Mouse (Mus musculus) 416B (cell line): ENCODE measurements around the gene Cnih1.
"Not testable (repeated sequence)": the region's sequence is repeated elsewhere in the genome, so short reads cannot be mapped to it uniquely, and the experiment has no call there.

Experiments
- DNase-seq: peaks from one replicate; pipeline ENCODE4 v3.0.0; 2011; ENCODE audit warnings: low read depth

Gene Cnih1

GRCm38 (mm10) chr14:46788505-46788901 lies 292 bp upstream of the Cnih1 start:
- DNase-seq, result no peak

GRCm38 (mm10) chr14:46787454-46787786 lies 791 bp downstream of the Cnih1 start:
- DNase-seq, result peak; percentile 37

- no peak for DNase-seq
Measured at GRCm38 (mm10) chr14:46785247-46785646, 3.0 kb downstream of the Cnih1 start.

DNA sequence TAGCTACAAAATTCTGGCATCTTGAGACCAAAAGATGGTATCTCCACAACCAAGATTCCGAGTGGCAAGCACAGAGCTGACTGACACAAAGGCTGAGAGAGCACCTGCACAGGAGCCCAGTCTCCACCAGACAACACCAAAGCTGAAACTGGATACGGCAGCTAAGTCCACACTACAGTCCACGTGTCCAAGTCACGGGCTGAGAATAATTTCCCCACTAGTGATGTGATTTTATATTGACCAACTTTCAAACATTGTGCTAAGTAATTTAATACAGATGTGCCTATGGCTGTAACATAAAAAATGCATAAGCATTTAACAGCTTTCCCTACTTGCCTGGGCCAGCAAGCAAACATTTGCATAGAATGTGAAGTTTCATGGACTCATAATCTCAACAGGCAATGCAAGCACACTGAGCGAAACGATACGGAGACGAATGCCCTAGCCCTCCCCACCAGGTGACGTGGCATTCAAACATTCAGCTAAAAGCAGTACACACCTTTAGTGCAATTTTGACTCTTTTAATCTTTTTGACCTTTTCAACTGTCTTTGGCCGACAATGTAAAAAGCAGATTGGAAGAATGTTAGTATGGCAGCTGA lies 4.8 kb downstream of the Cnih1 start:
- DNase-seq, result no peak

DNA sequence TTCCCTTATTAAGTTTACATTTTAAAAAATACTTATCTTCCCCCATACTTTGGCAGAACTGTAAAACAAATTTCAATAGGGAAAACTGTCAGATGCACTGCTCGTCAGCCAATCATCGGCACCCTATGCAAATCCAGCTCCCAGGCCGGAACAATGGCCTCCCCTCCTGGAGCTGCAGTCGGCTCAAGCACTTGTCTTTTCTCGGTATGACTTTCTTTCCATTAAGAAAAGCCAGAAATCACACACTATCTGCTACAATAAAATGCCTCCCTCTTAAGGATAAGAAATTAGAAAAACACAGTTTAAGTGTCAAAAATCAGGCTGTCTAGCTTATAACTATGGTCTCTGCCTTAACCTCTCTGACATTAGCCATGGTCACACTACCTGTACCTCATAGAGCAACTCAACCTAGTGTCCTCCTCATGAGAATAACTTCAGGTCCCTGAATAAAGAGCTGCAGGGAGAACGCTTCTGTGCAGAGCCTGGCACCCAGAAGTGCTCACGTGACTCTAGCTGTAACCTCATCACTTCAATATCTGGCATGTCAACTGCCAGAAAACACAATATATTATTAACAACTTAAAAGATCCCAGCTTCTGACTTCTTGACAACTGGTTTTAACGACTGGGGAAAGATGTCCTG lies 5.9 kb downstream of the Cnih1 start:
- no peak for DNase-seq

DNA sequence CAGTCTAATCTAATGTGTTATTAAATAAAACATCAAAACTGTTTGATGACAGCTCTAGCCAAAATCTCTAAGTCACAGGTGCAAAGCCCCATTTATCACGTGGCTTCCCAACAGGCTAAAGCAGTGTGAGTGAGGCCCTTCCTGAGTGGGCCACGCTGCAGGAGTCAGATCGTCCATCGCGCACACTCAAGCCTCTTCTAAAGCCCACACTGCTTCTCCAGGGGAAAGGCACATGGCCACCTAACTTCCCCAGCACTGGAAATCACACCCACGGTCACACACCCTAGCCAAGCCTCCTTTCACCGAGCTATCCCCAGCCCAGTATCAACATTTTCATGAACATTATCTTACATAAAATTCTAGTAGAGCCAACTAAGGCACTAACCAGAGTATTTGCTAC lies 7.1 kb downstream of the Cnih1 start:
- DNase-seq, result no peak

DNA sequence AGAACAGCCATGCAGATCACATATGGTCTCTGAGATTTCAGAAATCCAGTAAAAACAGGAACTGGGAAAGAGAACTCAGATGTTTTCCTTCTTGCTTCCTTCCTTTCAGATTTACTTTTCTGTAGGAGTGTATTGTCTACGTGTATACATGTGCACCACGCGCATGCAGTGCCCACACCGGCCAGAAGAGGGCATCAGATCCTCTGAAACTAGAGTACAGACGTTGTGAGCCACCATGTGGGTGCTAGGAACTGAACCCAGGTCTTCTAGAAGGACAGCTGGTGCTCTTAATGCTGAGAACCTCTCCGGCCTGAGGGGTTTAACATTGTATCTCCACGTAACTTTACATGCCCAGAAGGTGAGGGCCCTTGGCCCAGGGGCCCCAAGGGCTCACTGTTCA lies 9.0 kb downstream of the Cnih1 start:
- no peak for DNase-seq

GRCm38 (mm10) chr14:46778756-46779155 lies 9.5 kb downstream of the Cnih1 start:
- no peak for DNase-seq

DNA sequence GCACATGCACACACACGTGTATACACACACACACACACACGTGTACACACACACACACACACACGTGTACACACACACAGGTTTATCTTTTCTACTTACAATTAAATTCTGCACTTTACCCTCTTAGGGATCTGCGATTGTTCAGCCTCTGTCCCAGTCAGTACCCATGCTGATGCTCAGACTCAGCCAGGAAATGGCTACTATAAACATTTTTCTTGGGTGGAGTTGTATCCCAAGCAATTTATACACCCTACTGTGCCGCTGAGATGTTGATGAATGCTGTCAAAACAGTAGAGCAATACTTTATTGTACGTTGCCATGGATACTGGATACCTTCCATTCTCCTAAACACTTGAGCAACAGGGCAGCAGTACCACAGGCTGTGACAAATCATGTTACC lies 18.2 kb downstream of the Cnih1 start:
- no peak for DNase-seq

DNA sequence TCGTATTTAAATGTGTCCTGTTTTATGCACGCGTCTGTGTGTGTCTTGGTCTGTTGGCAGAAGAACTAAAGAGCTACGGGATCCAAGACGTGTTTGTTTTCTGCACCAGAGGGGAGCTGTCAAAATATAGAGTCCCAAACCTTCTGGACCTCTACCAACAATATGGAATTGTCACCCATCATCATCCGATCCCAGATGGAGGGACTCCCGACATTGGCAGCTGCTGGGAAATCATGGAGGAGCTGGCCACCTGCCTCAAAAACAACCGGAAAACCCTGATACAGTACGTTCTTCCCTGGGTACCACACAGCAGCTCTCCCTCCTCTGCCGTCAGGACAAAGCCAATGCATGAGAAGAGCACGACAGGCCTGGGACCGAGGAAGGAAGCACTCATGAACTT lies 21.1 kb downstream of the Cnih1 start:
- no peak for DNase-seq

DNA sequence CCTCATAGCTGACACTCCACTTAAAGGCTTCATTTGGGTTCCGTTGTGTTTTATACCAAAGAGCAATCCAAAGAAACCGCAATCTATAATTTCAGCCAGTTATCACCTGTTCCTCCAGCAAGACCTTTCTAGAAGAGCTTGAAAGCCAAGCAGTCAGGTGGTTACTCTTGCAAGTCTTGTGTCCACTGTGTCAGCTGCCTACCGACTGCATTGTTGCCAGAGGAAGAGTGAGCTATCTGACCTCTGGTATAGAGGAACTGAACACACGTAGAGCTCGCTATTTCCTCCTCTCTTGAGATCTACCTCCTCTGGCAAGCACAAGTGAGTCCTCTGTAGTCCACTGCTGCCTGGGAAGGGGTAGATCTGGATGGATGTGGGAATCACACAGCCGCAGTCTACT lies 27.0 kb downstream of the Cnih1 start:
- peak; percentile 56 for DNase-seq

DNA sequence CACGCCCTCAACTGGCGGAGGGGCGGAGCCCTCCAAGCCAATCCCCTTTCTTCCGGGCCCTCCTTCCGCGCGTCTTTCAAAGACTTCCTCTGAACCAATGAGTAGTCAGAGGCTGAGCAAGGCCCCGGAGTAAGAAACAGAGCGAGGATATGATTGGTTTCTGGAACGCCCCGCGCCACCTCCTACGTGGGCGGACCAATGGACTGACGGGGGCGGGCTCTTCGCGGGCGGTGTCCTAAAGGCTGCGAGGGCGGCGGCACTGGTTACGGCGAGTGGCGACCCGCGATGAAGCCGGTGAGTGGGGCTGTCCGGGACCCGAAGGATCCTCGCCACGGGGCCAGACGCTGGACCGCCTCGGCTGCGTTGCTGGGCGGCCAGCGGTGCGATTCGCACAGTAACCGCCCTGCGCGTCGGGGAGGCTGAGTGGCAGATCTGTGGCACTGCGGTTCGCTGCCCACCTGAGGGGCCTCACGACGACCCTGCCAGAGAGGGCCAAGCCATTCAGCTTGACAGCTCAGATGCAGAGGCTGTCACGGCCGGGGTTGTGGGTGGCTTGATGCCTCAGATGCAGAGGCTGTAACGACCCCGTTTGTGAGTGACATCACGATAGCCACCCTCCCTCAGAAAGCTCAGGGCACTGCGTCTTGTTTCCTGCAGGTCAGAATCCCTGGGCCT lies 27.7 kb downstream of the Cnih1 start, which contains the start of gene Cdkn3:
TSS of gene Cdkn3 (plus strand) at position 187 of the 675 bp plus-strand sequence.
- DNase-seq, result peak; percentile 97

DNA sequence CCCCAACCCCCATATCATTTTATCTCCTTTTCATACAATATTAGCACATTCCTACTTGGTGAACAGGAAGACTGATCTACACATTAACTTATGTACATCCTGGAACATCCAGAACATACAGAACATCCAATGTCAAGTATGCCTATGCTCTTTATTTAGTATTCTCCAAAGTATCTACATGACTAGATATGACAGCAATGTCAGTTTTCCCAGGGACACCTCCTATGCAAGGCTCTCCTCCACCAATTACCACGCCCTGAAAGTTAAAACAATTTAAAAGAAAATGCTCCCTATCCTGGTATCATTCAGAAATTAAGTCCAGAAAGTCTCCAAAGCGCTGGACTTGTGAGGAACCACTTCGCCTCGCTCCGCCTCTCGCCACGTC lies 28.2 kb downstream of the Cnih1 start:
- no peak for DNase-seq

GRCm38 (mm10) chr14:46757736-46758135 lies 30.5 kb downstream of the Cnih1 start:
- DNase-seq, result no peak

DNA sequence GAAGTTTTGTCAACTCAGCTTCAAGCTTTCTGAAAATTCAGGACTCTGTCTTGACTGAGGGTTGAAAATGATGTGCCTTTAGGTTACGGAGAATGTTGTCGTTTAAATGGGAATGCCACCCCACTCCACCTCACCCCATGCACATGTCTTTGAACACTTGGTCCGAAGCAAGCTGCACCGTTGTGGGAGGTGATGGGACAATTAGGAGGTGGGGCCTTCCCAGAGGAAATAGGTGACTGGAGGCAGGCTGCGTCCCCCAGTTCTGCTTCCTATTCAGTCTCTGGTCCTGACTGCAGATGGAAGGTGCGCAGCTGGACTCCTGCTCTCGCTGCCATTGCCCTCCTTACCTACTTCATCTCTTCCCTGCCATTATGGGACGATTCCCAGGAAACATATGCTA lies 32.4 kb downstream of the Cnih1 start:
- DNase-seq, result no peak

DNA sequence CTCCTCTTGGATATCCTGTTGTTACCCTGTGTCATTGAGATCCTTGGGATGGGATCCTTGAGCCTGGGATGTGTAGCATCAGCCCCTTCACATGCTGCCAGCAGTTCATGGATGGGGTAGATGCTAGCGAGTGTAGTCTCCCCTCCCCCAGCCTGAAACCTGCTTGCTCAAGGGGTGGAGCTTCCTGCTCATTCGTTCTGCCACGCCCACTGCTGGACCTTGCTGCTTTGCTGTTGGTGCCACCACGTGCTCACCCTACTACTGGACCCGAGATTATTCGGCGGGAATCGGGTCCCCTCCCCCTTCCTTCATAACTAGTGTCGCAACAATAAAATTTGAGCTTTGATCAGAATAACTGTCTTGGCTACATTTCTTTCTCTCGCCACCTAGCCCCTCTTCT lies 33.8 kb downstream of the Cnih1 start:
- not testable (repeated sequence) for DNase-seq

DNA sequence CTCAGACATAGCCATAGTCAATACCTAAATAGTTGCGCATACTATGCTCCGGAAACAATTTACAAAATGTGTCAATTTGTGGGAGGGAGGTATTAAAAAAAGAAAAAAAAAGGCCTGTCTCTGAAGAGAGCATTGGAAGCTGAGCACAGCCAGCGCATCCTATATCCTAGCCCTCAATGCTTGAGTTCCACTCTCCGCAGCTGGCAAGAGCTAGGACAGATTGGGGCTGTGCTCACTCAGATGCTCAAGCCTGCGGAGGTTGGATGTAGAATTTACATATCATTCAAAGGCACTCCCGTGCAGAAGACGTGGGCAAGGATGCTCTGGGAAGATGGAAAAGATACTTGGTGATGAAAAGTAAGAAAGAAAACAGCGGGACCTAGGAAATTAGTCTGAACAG lies 42.8 kb downstream of the Cnih1 start:
- DNase-seq, result no peak

- DNase-seq, result no peak
Measured at GRCm38 (mm10) chr14:46742674-46743073, 45.5 kb downstream of the Cnih1 start.

- not testable (repeated sequence) for DNase-seq
Measured at GRCm38 (mm10) chr14:46737346-46737745, 50.9 kb downstream of the Cnih1 start.

GRCm38 (mm10) chr14:46736366-46736765 lies 51.8 kb downstream of the Cnih1 start:
- no peak for DNase-seq

- no peak for DNase-seq
Measured at GRCm38 (mm10) chr14:46734761-46735455, 53.3 kb downstream of the Cnih1 start.

- DNase-seq, result no peak
Measured at GRCm38 (mm10) chr14:46734262-46734661, 53.9 kb downstream of the Cnih1 start.

GRCm38 (mm10) chr14:46725743-46726142 lies 62.5 kb downstream of the Cnih1 start:
- DNase-seq, result peak; percentile 51
